Mouse (Mus musculus): ENCODE data around the gene Gm49486.

Gm49486 gene

DNA sequence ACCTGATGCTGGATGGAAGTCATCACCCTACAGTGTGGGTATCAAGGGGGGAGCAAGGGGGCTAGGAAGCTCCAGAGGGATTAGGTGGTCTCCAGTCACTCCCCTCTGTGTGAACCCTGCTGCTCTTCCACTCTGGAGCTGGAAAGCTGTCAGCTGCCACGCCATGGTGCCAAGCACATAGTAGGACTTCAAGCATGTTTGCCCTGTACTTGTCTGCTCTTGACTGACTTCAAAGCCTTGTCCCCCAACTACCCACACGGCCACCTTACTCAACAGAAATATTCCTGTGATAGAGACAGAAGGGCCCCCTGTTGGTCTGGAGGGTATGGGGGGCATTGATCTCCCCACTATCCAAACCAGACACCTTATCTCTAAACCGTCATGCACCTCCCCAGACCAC is 13.0 kb upstream of the Gm49486 start:
- in situ Hi-C loops (cut with MboI; ENCODE audit: low pct_unique_long_range_greater_than_20kb in 1 of 2, low sequenced_read_pairs in 2 of 2, unreplicated experiment in 1 of 2): no loop called here

DNA sequence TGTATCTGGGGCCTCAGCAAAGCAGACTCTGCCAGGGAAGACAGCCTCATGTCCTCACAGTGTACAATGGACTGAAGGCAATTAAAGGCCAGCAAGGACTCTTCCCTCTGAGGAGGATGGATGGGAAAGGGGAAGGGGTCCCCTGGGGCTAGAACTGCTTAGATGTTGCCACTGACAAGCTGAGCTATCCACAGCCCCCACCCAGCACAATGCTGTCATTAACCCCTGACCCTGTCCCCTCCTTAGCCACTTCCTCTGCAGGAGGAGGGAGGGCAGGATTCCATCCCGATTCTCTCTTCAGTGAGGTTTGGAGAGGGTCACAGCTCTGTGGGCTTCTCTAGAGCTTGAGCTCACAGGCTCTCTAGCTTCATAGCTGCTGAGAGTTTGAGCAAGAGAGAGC is 9.6 kb upstream of the Gm49486 start:
- in situ Hi-C loops (cut with MboI; ENCODE audit: low pct_unique_long_range_greater_than_20kb in 1 of 2, low sequenced_read_pairs in 2 of 2, unreplicated experiment in 1 of 2): no loop called here

DNA sequence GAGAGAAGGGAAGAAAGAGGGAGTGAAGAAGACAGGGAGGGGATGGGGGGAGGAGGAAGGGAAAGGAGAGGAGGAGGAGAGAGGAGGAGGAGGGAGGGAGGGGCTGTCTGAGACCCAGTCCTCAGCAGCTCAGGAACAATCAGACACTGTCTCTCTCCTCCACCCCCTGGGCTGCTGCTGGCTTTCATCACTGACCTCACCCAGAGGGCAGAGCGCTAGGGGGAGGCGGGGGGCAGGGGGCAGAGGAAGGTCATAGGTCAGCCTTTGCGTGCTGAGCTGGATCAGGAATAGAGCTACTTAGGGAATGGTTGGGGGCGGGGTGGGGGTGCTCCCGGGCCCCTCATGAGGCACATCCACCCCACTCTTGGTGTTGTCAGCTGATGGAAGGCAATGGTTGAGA is 5.5 kb upstream of the Gm49486 start:
- in situ Hi-C loops (cut with MboI; ENCODE audit: low pct_unique_long_range_greater_than_20kb in 1 of 2, low sequenced_read_pairs in 2 of 2, unreplicated experiment in 1 of 2): no loop called here

DNA sequence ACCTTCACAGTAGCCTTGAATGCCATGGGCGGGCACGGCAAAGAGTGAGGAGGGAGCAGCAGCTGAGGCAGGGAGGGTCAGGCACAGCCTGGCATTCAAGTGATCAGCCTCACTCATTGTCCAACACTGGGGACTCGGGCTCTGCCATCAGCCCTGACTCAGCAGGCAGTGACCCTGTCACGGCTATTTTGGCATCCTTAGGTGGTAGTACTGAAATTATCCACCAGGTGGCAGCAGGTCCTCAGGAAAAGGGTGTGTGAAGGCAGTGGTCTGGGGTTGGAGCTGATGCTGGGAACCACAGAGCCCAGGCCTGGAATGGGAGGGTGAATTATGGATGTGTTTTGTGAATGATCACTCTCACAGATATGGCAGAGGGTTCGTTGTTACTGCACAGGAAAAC is 4.5 kb upstream of the Gm49486 start:
- in situ Hi-C loops (cut with MboI; ENCODE audit: low pct_unique_long_range_greater_than_20kb in 1 of 2, low sequenced_read_pairs in 2 of 2, unreplicated experiment in 1 of 2): loop anchor here in 1 of 2 experiments (25.0 kb wide), 1 partner anchor 413 kb away; no protein-coding TSS in a partner anchor

GRCm38 (mm10) chr15:79225780-79226179 is 3.4 kb upstream of the Gm49486 start:
- in situ Hi-C loops (cut with MboI; ENCODE audit: low pct_unique_long_range_greater_than_20kb in 1 of 2, low sequenced_read_pairs in 2 of 2, unreplicated experiment in 1 of 2): loop anchor here in 1 of 2 experiments (25.0 kb wide), 1 partner anchor 412 kb away; no protein-coding TSS in a partner anchor

DNA sequence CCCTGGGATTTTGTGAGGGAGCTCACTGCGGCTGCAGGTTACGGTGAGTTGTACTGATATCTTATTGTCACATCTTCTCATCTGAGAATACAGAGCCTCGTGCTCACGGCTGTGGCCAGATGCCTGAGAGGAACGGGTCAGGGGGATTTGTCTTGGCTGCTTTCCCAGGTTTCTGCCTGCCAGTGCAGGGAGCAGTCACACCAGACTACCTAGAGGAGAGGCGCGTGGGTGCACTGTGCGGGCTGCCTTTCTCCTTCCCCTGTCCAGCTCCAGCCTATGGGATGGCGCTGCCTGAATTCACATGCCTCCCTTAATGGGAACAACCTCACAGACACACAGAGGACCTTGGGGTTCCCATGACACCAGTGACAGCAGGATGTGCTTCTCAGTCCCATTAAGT is 6.1 kb downstream of the Gm49486 start:
- in situ Hi-C loops (cut with MboI; ENCODE audit: low pct_unique_long_range_greater_than_20kb in 1 of 2, low sequenced_read_pairs in 2 of 2, unreplicated experiment in 1 of 2): loop anchor here in 1 of 2 experiments (10.0 to 25.0 kb wide), 2 partner anchors 250 to 402 kb away; no protein-coding TSS in a partner anchor

DNA sequence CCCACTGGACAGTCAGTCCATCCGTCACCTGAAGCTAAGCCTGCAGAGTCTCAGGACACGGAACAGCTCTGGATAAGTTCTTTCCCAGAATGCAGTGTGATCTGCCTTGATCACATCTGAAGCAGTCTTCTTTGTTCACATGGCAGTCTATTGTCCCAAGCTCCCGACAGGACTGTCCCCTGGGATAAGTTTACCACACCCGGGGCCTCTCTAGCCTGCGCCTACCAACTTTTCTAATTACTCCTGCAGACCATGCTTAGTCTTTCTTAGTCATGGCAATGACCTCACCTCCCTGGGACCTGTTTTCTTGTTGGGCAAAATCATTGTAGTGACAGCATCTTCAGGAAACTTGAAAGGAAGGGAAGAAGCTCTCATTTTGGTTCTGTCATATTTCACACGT is 8.8 kb downstream of the Gm49486 start:
- in situ Hi-C loops (cut with MboI; ENCODE audit: low pct_unique_long_range_greater_than_20kb in 1 of 2, low sequenced_read_pairs in 2 of 2, unreplicated experiment in 1 of 2): loop anchor here in 1 of 2 experiments (10.0 to 25.0 kb wide), 2 partner anchors 247 to 399 kb away; no protein-coding TSS in a partner anchor

- in situ Hi-C loops (cut with MboI; ENCODE audit: low pct_unique_long_range_greater_than_20kb in 1 of 2, low sequenced_read_pairs in 2 of 2, unreplicated experiment in 1 of 2): loop anchor here in 1 of 2 experiments (25.0 kb wide), 1 partner anchor 395 kb away; no protein-coding TSS in a partner anchor
Measured at GRCm38 (mm10) chr15:79242574-79243233, 13.5 kb downstream of the Gm49486 start.

DNA sequence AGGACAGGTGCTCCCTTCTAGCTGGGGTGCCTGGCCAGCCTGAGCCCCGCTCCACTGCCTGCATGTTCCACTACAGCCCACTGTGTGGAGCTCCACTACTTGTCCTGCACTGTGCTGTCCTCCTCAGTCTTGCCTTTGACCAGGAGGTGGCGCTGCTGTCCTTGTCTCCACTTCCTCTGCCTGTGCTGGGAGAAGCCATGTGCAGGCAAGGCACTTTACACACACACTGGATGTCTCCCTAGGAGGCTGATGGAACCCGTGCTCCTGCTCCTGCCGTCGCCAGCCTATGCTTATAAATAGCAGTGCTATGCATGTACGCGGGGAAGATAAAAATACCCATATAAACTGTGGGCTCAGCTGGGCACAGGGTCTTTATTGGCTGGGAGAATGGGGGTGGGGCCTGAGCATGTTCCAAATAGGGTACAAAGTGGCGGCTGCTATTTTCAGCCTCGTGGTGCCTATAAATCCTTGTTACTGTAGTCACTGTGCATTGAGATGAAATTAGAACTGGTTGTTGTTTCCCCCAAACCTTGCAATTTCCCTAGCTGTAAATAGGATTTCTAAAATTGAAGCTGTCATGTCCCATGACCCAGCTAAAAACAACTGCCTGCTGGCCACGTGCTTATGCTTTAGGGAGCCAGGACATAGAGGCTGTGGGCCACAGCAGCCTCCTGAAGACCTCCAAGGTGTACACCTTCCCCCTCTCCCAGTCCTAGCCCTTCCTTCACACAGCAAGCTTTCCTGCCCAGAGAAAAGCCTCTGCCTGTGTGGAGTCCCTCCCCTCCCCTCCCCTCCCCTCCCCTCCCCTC is 14.2 kb downstream of the Gm49486 start:
- in situ Hi-C loops (cut with MboI; ENCODE audit: low pct_unique_long_range_greater_than_20kb in 1 of 2, low sequenced_read_pairs in 2 of 2, unreplicated experiment in 1 of 2): loop anchor here in 1 of 2 experiments (25.0 kb wide), 1 partner anchor 394 kb away; no protein-coding TSS in a partner anchor

DNA sequence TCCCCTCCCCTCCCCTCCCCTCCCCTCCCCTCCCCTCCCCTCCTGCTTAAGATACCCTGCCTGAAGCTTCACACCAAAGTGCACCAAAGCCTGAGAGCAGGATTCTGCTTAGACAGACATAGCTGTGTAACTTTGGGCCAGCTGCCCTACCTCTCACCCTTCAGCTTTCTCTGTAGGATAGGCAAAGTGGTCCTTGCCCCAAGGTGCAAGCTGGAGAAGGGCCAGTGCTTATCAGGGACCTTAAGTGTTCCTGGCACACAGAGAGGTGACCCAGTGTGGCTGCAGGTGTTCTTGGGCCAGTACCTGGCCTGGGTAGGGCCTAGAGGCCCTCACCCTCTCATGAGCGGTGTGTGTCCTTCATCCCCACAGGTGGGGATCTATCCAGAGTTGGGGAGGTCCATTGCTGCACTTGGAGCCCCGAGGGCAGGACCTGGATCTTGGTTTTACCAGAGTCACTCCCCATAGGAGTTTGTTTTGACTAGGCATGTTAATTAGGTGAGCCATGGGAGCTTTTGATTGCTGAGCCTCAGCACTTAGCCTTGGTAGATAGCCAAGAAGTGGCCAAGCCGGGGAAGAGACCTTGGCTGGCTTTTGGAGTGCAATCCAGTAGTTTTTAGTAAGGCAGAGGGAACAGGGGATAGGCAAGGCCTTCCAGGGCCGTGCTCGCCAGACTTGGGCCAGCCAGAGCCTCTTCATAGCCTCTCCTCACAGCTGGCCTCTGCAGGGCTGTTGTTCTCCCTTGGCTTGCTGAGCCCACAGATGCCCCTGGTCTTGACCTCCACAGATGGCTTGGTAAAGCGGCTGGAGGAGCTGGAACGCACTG is 15.1 kb downstream of the Gm49486 start:
- in situ Hi-C loops (cut with MboI; ENCODE audit: low pct_unique_long_range_greater_than_20kb in 1 of 2, low sequenced_read_pairs in 2 of 2, unreplicated experiment in 1 of 2): loop anchor here in 1 of 2 experiments (25.0 kb wide), 1 partner anchor 393 kb away; no protein-coding TSS in a partner anchor

DNA sequence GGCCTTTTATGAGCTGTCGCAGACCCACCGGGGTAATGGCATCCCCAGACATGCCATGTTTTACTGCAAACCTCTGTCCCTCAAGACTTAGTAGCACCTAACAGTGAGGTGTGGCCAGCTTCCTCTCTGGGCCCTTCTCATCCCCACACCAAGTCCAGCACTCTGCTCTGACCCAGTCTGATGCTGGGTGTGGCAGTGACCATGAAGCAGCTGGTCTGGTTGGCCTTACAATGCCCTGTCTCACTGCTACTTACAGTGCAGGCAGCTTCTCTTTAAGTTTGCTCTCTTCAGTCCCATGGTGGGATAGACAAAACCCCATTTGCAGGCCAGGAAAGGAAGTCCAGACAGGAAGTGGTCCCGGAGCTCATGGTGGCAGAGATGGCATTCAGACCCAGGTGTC is 16.1 kb downstream of the Gm49486 start:
- in situ Hi-C loops (cut with MboI; ENCODE audit: low pct_unique_long_range_greater_than_20kb in 1 of 2, low sequenced_read_pairs in 2 of 2, unreplicated experiment in 1 of 2): loop anchor here in 1 of 2 experiments (25.0 kb wide), 1 partner anchor 392 kb away; no protein-coding TSS in a partner anchor

DNA sequence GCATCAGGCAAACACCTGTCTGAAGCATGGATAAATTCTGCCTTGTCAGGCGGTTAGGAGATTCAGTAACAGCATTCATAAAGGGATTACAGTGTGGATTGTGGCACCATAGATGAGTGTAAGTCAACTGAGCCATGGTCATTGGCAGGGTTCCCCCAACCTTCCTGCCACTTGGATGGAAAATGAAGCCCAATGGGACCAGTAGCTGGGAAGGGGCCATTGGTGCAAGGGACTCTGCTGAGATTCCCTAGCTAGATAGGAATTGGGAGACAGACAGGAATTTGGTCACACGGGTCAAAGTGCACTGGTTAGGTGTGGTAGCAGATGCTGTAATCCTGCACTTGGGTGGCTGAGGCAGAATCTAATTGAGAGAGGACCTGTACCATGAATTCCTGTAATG is 21.0 kb downstream of the Gm49486 start:
- in situ Hi-C loops (cut with MboI; ENCODE audit: low pct_unique_long_range_greater_than_20kb in 1 of 2, low sequenced_read_pairs in 2 of 2, unreplicated experiment in 1 of 2): no loop called here

GRCm38 (mm10) chr15:79251168-79251567 is 22.0 kb downstream of the Gm49486 start:
- in situ Hi-C loops (cut with MboI; ENCODE audit: low pct_unique_long_range_greater_than_20kb in 1 of 2, low sequenced_read_pairs in 2 of 2, unreplicated experiment in 1 of 2): no loop called here

GRCm38 (mm10) chr15:79251781-79252491 is 22.7 kb downstream of the Gm49486 start:
- in situ Hi-C loops (cut with MboI; ENCODE audit: low pct_unique_long_range_greater_than_20kb in 1 of 2, low sequenced_read_pairs in 2 of 2, unreplicated experiment in 1 of 2): no loop called here

GRCm38 (mm10) chr15:79252580-79252979 is 23.4 kb downstream of the Gm49486 start:
- in situ Hi-C loops (cut with MboI; ENCODE audit: low pct_unique_long_range_greater_than_20kb in 1 of 2, low sequenced_read_pairs in 2 of 2, unreplicated experiment in 1 of 2): no loop called here

DNA sequence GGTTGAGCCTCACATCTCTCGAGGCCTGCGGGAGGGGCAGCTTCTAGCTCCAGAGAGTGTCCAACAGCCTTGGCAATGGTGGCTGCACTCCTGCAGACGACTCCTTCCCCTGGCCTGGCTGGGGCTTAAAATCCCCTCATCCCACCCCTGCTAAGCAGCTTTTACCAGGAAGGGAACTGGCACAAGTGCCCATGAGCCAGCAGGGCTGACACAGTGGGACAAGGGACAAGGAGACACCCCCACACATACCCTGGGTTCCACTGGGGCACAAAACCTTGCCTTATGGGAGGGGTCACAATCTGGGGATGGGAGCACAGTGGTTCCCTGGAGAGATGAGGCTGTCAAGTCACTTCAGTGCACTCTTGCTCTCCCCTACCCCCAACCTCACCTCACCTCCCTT is 25.5 kb downstream of the Gm49486 start, which contains the start of gene Slc16a8:
Gene Slc16a8, minus strand, starts transcription at position 101 of the 400 bp plus-strand sequence.
- in situ Hi-C loops (cut with MboI; ENCODE audit: low pct_unique_long_range_greater_than_20kb in 1 of 2, low sequenced_read_pairs in 2 of 2, unreplicated experiment in 1 of 2): no loop called here

GRCm38 (mm10) chr15:79258521-79258920 is 29.3 kb downstream of the Gm49486 start:
- in situ Hi-C loops (cut with MboI; ENCODE audit: low pct_unique_long_range_greater_than_20kb in 1 of 2, low sequenced_read_pairs in 2 of 2, unreplicated experiment in 1 of 2): no loop called here

Data from mouse embryonic stem cell (cell line).